Mouse (Mus musculus): Measurements from ENCODE around the gene Gpr82. TPM values are rescaled to one million over a fixed set of nuclear protein-coding genes. Genes with fewer than 3 reads are reported as not detected.
A peak's percentile ranks its signal among the peaks of the same experiment; 100 is the strongest.

Gene Gpr82
- polyA plus RNA-seq, 1 experiment from 2014 or later: 0.66 TPM

DNA sequence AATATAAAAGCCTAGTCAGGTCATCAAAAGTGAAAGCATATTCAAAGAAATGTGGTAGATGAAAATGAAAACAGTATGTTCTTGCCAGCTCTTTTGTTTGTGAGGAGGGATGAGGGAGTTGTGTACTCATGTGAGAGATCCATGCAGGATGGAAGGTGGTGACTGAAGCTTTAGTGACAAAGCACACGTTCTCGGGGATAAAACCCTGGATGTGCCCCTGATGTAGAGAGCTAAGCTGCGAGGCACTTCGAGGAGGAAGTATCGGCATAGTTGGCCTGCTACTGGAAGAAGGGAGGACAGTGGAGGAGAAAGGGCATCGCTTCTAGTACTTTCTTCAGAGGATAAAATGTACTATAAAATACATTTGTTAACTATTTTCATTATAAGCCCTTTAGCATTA is 5.3 kb upstream of the Gpr82 start:
- H3K27me3 ChIP-seq (replicated peaks): no peaks in the 10 kb centered on the region
- no peak for ATAC-seq (replicated peaks)
- no peak overlapping the region for H3K27ac ChIP-seq
- WGBS: 80% methylated on average over 6 of the region's 6 CpGs
- H3K36me3 ChIP-seq (replicated peaks): no peaks in the 10 kb centered on the region
- H3K4me2 ChIP-seq: no peak overlapping the region
- H3K4me3 ChIP-seq: no peak overlapping the region
- no peak overlapping the region for H3K9ac ChIP-seq
- H3K4me1 ChIP-seq: no peaks in the 10 kb centered on the region
- H3K9me3 ChIP-seq: no peaks in the 10 kb centered on the region

DNA sequence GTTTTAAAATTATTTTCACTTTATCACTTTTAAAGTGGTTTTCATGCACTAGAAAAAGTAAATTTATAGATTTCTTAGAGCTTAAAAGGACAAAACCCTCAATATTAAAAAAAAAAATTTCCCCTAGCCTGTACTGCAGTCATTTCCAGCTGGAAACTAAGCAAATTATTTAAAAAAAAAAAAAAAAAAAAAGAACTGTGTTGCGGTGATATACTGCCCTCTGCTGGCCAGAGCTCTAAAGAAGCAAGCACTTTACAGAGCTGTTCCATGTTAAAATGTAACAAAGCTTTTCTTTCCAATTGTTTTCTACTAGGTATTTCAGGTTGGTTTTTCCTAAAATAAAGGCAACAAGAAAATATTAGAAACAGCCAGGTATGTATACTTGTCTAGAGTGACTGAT is 4.4 kb upstream of the Gpr82 start:
- ATAC-seq (replicated peaks): no peak
- Histone ChIP-seq H3K27me3 (replicated peaks) (no peaks in the 10 kb centered on the region), H3K27ac (no peak overlapping the region), H3K4me1 (no peaks in the 10 kb centered on the region), H3K4me2 (no peak overlapping the region), H3K36me3 (replicated peaks) (no peaks in the 10 kb centered on the region), H3K9me3 (no peaks in the 10 kb centered on the region), H3K4me3 (no peak overlapping the region), H3K9ac (no peak overlapping the region)
- 3% methylated on average over 1 of the region's 1 CpGs for WGBS

DNA sequence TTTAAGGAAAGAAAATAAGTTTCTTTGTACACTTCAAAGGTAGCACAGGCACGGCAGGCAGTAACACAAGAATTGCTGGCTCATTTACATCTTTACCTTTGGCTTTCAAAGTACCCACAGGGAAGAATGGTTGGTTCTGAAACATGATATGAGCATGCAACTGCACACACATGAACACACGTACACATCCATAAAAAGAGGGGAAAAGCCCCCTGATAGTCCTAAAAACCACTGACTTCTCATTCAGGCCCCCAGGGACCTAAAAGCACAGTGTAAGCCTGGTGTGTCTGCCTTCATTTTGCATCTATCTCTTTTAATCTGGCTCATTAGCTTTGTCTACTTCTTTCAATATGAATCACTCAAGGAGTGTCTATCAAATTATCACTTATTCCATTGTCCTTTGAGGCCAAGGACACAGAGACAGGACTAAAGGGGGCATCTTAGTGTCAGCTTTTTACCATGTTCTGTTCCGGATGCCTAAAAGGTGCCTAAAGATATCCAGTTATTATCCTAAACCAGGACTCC is 2.5 kb upstream of the Gpr82 start:
- Histone ChIP-seq H3K27me3 (replicated peaks) (no peaks in the 10 kb centered on the region), H3K4me2 (no peak overlapping the region), H3K4me3 (no peak overlapping the region), H3K9ac (no peak overlapping the region), H3K4me1 (no peaks in the 10 kb centered on the region), H3K36me3 (replicated peaks) (no peaks in the 10 kb centered on the region), H3K9me3 (no peaks in the 10 kb centered on the region), H3K27ac (no peak overlapping the region)
- 79% methylated on average over 3 of the region's 3 CpGs for WGBS
- ATAC-seq (replicated peaks): no peak

DNA sequence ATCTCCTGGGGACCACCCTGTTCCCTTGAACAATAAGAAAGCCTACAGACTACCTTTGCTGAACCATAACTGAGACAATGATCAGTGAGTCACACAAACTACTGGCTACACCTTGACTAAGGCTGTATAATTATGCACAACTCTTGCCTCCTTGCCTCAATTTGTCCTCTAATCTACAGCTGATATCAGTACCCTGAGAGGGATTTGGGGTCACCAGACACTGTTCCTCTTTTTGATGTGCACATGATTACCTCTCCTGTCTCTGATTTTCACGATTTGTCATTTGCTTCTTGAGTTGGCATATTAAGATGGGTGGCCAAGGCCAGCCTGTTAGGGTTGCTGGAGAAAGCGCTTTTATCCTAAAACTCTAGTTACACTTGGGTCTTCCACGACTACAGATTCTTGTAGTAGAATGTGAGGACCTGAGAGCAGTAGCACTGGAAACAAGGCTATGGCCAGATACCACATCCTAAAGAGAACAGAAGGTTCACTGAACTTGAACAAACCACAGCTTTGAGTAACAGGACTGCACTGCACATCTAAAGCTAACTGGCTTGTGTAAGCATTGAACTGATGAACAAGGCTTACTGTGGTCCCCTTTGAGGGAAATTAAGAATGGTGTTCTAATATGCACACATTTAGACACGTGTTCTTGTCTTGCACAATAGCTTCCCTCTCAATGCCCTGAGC is 1.8 kb upstream of the Gpr82 start:
- no peak for ATAC-seq (replicated peaks)
- H3K4me2 ChIP-seq: no peak overlapping the region
- H3K27me3 ChIP-seq (replicated peaks): no peaks in the 10 kb centered on the region
- no peaks in the 10 kb centered on the region for H3K4me1 ChIP-seq
- H3K27ac ChIP-seq: no peak overlapping the region
- no peak overlapping the region for H3K9ac ChIP-seq
- H3K9me3 ChIP-seq: no peaks in the 10 kb centered on the region
- WGBS: 74% methylated on average over 4 of the region's 4 CpGs
- no peak overlapping the region for H3K4me3 ChIP-seq
- no peaks in the 10 kb centered on the region for H3K36me3 ChIP-seq (replicated peaks)

DNA sequence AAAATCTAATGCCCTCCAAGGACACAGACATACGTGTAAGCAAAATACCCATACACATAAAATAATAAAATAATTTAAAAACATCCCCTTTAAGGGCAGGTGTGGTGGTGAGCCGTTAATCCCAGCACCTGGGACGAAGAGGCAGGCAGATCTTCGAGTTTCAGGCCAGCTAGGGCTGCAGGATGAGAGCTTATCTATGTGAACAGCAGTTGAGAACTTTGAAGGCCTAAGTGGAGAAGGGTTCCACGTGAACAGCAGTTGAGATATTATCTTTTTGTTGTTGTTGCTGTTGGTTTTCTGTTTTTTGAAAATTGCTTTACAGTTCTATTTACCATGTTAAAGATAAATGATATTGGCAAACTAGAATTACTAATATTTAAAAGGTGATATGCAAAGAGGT is 7.7 kb downstream of the Gpr82 start:
- ATAC-seq (replicated peaks): no peak
- no peaks in the 10 kb centered on the region for H3K27me3 ChIP-seq (replicated peaks)
- H3K36me3 ChIP-seq (replicated peaks): no peaks in the 10 kb centered on the region
- no peak overlapping the region for H3K4me2 ChIP-seq
- H3K9ac ChIP-seq: no peak overlapping the region
- H3K4me1 ChIP-seq: no peaks in the 10 kb centered on the region
- H3K9me3 ChIP-seq: no peaks in the 10 kb centered on the region
- WGBS: 78% methylated on average over 5 of the region's 5 CpGs
- no peak overlapping the region for H3K27ac ChIP-seq
- H3K4me3 ChIP-seq: no peak overlapping the region

DNA sequence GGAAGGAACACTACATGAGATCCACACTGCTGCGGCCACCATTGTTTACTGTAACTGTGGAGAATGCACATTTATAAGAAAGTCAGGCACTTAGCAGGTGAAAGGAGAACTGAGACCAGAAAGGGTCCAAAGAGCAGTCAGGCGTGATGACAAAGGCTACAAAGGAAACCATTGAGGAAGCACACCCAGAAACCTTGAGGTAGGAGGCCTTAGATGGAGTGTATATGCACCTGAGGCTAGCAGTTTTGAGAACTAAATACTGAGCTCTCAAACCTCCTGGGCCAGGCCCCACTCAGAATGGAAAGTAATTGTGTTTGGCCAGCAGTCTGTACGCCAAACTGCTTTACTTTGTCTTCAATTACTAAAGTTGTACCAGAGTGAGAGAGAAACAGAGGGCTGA is 9.2 kb downstream of the Gpr82 start:
- 70% methylated on average over 3 of the region's 3 CpGs for WGBS
- Histone ChIP-seq H3K36me3 (replicated peaks) (no peaks in the 10 kb centered on the region), H3K27ac (no peak overlapping the region), H3K4me2 (no peak overlapping the region), H3K4me3 (no peak overlapping the region), H3K4me1 (no peaks in the 10 kb centered on the region), H3K9me3 (no peaks in the 10 kb centered on the region), H3K9ac (no peak overlapping the region), H3K27me3 (replicated peaks) (no peaks in the 10 kb centered on the region)
- ATAC-seq (replicated peaks): no peak

DNA sequence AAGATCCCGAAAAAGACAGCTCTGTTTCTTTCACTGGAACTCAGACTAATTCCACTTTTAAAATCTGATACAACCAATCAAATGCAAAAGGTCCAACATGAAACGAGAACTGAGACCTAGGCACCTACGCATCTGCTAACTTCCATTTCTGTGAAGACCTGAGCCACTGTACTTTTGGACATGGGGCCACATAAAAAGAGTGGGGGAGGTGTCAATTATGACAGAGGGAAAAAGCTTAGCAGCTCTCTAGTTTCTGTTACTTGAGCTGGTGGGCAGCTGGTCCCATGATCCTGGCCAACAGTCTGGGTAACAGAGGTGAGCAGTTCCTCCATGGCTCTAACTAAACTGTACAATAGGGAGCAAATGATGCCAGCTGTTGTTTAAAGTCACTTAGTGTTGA is 11.8 kb downstream of the Gpr82 start:
- WGBS: 86% methylated on average over 3 of the region's 3 CpGs
- Histone ChIP-seq H3K27me3 (replicated peaks) (no peaks in the 10 kb centered on the region), H3K27ac (no peak overlapping the region), H3K9me3 (no peaks in the 10 kb centered on the region), H3K36me3 (replicated peaks) (no peaks in the 10 kb centered on the region), H3K4me3 (no peak overlapping the region), H3K4me1 (no peaks in the 10 kb centered on the region), H3K9ac (no peak overlapping the region), H3K4me2 (no peak overlapping the region)
- no peak for ATAC-seq (replicated peaks)

DNA sequence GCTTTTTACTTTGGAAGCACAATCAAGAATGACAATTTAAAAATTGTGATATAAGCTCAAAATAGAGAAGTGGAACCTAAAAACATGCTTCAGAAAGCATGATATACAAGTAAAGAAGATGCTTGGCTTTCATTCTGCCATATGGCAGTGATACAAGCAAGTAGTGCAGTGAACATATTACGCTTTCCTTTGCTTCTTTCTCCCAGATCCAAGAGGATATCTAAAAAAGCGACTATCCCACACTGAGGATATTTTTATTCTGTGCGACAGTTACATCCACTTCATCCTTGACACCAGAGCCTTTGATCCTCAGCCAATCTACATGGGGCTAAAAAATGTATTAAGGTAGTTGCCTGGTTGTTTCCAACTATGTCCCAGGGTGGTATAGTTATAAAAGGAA is 20.6 kb downstream of the Gpr82 start:
- Histone ChIP-seq H3K36me3 (replicated peaks) (no peaks in the 10 kb centered on the region), H3K9me3 (no peaks in the 10 kb centered on the region), H3K4me3 (no peak overlapping the region), H3K27ac (no peak overlapping the region), H3K27me3 (replicated peaks) (no peaks in the 10 kb centered on the region), H3K4me1 (no peaks in the 10 kb centered on the region), H3K4me2 (no peak overlapping the region), H3K9ac (no peak overlapping the region)
- 79% methylated on average over 3 of the region's 3 CpGs for WGBS
- no peak for ATAC-seq (replicated peaks)

DNA sequence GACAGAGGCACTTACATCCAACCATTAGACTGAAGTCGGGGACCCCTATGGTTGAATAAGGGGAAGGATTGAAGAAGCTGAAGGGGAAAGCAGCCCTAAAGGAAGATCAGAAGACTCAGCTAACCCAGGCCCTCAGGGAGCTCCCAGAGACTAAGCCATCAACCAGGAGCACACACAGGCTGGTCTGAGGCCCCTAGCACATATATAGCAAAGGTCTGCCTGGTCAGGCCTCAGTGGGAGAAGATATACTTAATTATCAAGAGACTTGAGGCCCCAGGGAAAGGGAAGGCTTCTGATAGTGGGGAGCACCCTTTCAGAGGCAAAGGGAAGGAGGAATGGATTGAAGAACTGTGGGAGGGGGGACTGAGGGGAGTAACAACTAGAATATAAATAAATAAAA is 25.4 kb downstream of the Gpr82 start:
- no peak for ATAC-seq (replicated peaks)

DNA sequence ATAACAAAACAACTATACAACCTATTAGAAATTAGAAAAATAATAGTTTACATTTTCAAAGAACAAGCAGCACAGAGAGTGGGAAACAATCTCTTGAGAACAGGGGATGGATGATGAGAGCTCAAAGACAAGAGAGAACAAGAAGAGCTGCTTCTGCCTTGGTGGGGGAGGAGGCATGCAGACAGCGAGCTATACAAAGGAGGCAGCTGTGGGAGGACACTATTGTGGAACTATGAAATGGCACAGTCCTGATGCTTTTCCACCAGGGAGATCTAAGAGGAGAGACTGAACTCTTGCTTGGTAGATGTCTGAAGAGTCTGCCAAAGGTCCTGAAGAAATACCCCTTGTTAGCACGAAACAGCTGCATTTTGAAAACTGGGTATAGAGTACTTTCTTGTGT is 27.2 kb downstream of the Gpr82 start:
- 46% methylated on average over 2 of the region's 2 CpGs for WGBS
- no peaks in the 10 kb centered on the region for H3K36me3 ChIP-seq (replicated peaks)
- H3K4me3 ChIP-seq: no peak overlapping the region
- ATAC-seq (replicated peaks): 0 out of 2 replicates have a peak, but pooled peaks have one; percentile 42
- no peaks in the 10 kb centered on the region for H3K27me3 ChIP-seq (replicated peaks)
- H3K4me2 ChIP-seq: no peak overlapping the region
- H3K4me1 ChIP-seq: no peaks in the 10 kb centered on the region
- no peak overlapping the region for H3K9ac ChIP-seq
- no peaks in the 10 kb centered on the region for H3K9me3 ChIP-seq
- H3K27ac ChIP-seq: no peak overlapping the region

More for the DNA sequence above, 25.4 kb downstream of the Gpr82 start:
- Histone ChIP-seq H3K4me3 (no peak overlapping the region), H3K4me1 (no peaks in the 10 kb centered on the region), H3K9ac (no peak overlapping the region), H3K36me3 (replicated peaks) (no peaks in the 10 kb centered on the region), H3K27me3 (replicated peaks) (no peaks in the 10 kb centered on the region), H3K27ac (no peak overlapping the region), H3K4me2 (no peak overlapping the region), H3K9me3 (no peaks in the 10 kb centered on the region)
- 89% methylated on average over 1 of the region's 1 CpGs for WGBS

DNA sequence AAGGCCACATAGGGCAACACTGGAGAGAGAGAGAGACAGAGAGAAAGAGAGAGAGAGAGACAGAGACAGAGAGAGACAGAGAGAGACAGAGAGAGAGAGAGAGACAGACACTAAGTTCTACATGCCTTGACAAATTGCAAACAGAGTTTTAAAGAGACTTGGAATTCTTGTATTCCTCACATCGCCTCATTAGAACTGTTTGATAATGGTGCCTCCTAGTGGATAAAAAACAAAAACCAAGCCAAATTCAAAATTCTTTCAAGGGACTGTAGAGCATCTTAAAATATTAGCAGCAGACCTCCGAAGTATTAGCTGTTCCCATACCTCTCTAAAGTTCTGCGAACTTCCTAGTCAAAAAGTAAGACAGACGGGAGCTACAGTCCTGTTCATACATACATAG is 30.7 kb downstream of the Gpr82 start:
- Histone ChIP-seq H3K9ac (no peak overlapping the region), H3K4me1 (no peaks in the 10 kb centered on the region), H3K4me3 (no peak overlapping the region), H3K4me2 (no peak overlapping the region), H3K27ac (no peak overlapping the region), H3K27me3 (replicated peaks) (no peaks in the 10 kb centered on the region), H3K36me3 (replicated peaks) (no peaks in the 10 kb centered on the region), H3K9me3 (no peaks in the 10 kb centered on the region)
- 78% methylated on average over 4 of the region's 4 CpGs for WGBS
- no peak for ATAC-seq (replicated peaks)

DNA sequence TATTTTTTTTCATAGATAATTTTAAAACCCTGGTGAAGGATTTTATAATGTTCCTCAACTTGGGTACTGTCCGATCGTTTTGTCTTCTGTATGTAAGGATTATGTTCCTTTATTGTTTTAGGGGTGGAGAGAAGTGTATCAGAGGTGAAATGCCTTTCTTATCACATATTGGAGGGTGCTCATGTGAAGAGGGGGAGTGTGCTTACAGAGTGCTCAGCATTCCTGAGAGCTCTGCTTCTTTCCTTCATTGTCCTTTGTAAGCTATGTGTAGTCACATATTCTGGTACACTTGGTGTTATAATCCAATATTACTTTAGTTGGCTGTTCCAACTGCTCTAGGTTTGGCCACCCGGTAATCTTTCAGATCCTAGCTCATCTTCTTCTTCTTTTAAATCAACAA is 39.5 kb downstream of the Gpr82 start:
- Histone ChIP-seq H3K36me3 (replicated peaks) (no peaks in the 10 kb centered on the region), H3K9ac (no peak overlapping the region), H3K27me3 (replicated peaks) (no peaks in the 10 kb centered on the region), H3K9me3 (no peaks in the 10 kb centered on the region), H3K4me2 (no peak overlapping the region), H3K27ac (no peak overlapping the region), H3K4me1 (no peaks in the 10 kb centered on the region), H3K4me3 (no peak overlapping the region)
- WGBS: 91% methylated on average over 3 of the region's 3 CpGs
- ATAC-seq (replicated peaks): no peak

DNA sequence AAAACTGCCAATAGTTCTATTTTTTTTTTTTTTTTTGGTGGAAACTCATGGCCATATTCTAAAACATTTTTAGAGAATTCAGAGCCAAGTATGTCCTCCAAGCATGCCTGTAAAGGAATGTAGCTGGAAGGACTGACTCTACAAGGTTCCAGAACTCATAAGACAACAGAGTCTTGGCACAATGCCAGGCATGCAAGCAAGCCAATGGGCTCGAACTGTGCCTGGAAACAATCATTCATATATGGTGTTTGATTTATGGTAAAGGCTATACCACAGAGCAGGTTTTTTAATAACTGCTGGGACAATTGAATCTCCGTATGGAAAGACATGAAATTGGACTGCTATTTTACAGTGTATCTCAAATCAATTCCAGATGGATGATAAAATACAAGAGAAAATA is 43.9 kb downstream of the Gpr82 start:
- H3K36me3 ChIP-seq (replicated peaks): no peaks in the 10 kb centered on the region
- no peak overlapping the region for H3K9ac ChIP-seq
- H3K27ac ChIP-seq: no peak overlapping the region
- ATAC-seq (replicated peaks): no peak
- no peaks in the 10 kb centered on the region for H3K9me3 ChIP-seq
- H3K4me2 ChIP-seq: no peak overlapping the region
- 53% methylated on average over 2 of the region's 2 CpGs for WGBS
- no peak overlapping the region for H3K4me3 ChIP-seq
- no peaks in the 10 kb centered on the region for H3K4me1 ChIP-seq
- H3K27me3 ChIP-seq (replicated peaks): no peaks in the 10 kb centered on the region

Measured in midbrain, embryonic 15.5 days (tissue).